17 mouse cellular contexts compared by ENCODE assay signal in the genomic region with DNA sequence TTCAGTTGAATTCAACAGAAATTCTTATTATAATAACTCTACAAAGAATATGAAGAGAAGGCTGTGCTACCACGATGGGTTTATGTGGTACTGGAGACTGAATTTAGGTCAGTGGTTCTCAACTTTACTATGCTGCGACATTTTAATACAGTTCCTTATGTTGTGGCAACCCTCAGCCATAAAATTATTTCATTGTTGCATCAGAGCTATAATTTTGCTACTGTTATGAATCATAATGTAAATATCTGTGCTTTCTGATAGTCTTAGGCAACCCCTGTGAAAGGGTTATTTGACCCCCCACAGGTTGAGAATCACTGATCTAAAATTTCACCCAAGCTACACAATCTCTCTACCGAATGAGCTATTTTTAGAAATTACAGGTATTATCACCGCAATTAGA.
"Had no signal": no experiment of that assay in that cellular context is flagged by ENCODE, and none has a peak within 500 bp of the region (broad histone marks: within the 10 kb centered on the region; RNA-seq: fewer than 3 reads in every experiment).

No protein-coding gene starts in this region.

- H3K4me3 ChIP-seq: neural tube, embryonic 12.5 days; neural tube, embryonic 13.5 days; neural tube, embryonic 15.5 days; stomach, embryonic 15.5 days had no signal

- H3K4me2 ChIP-seq: neural tube, embryonic 12.5 days; neural tube, embryonic 13.5 days; neural tube, embryonic 15.5 days; stomach, embryonic 15.5 days had no signal

- H3K9me3 ChIP-seq: neural tube, embryonic 12.5 days; neural tube, embryonic 13.5 days; neural tube, embryonic 15.5 days; stomach, embryonic 15.5 days had no signal

- H3K27me3 ChIP-seq: neural tube, embryonic 12.5 days; neural tube, embryonic 13.5 days; neural tube, embryonic 15.5 days; stomach, embryonic 15.5 days had no signal

- DNase-seq: retina, postnatal 1 day; right cerebral cortex, adult 18-20 months; right cerebral cortex, postnatal 14 days; right cerebral cortex, postnatal 25 days; right cerebral cortex, postnatal 4 days; spleen, adult 18-20 months; thymus, adult 18-20 months; thymus, adult 2 months; thymus, postnatal 14 days; thymus, postnatal 25 days; thymus, postnatal 36 days; thymus, postnatal 4 days had no signal

- H3K27ac ChIP-seq: neural tube, embryonic 12.5 days; neural tube, embryonic 13.5 days; neural tube, embryonic 15.5 days; stomach, embryonic 15.5 days; stomach, postnatal 0 days had no signal

- H3K9ac ChIP-seq: neural tube, embryonic 12.5 days; neural tube, embryonic 13.5 days; neural tube, embryonic 15.5 days; stomach, embryonic 15.5 days had no signal

- H3K4me1 ChIP-seq: neural tube, embryonic 12.5 days; neural tube, embryonic 13.5 days; neural tube, embryonic 15.5 days; stomach, embryonic 15.5 days had no signal

- H3K36me3 ChIP-seq: neural tube, embryonic 12.5 days; neural tube, embryonic 13.5 days; neural tube, embryonic 15.5 days; stomach, embryonic 15.5 days had no signal
